Mouse (Mus musculus) liver, embryonic 14.5 days (tissue): ENCODE results near the gene Il18bp. TPM values are rescaled to one million over a fixed set of nuclear protein-coding genes. Genes with fewer than 3 reads are reported as not detected.
A peak's percentile ranks its signal among the peaks of the same experiment; 100 is the strongest.

Experiments
- ATAC-seq: fragments of 200-750 bp; cut with Nextera tagmentation; 2 replicates; pipeline ENCODE4 v1.8.0; 2017; ENCODE audit warnings: moderate number of reproducible peaks, mild to moderate bottlenecking, moderate library complexity; ENCODE audit not compliant: insufficient read depth
- DNase-seq, 3 experiments: peaks; one replicate each; pipeline ENCODE4 v3.0.0-alpha.2; 2012 to 2013; ENCODE audit warnings: low read depth in 3 of 3, low spot score in 3 of 3
- H3K27ac ChIP-seq: fragments of 300-500 bp; sonication (generic); 2 replicates; pipeline ENCODE4 v1.5.1; 2014; ENCODE audit warnings: moderate library complexity, mild to moderate bottlenecking, control low read depth, inconsistent platforms
- H3K27me3 ChIP-seq: fragments of 300-500 bp; sonication (generic); 2 replicates; pipeline ENCODE4 v1.6.1; 2014; ENCODE audit warnings: mild to moderate bottlenecking, low read length, moderate library complexity; ENCODE audit not compliant: control insufficient read depth, insufficient read depth
- H3K36me3 ChIP-seq: fragments of 300-500 bp; sonication (generic); replicated peaks from 2 replicates; pipeline ENCODE4 v1.6.1; 2014; ENCODE audit warnings: low read depth; ENCODE audit not compliant: control insufficient read depth, insufficient read depth
- H3K4me1 ChIP-seq, 2 experiments: fragments of 200-500 bp in 1 of 2; fragments of 300-500 bp in 1 of 2; sonication (generic) in 1 of 2; replicated peaks; 2 replicates each; pipeline ENCODE4 v1.6.1; 2012 to 2014; ENCODE audit warnings: antibody characterized with exemption in 1 of 2, inconsistent platforms in 1 of 2, low read length in 1 of 2; ENCODE audit not compliant: control insufficient read depth in 2 of 2, insufficient read depth in 2 of 2
- H3K4me2 ChIP-seq: fragments of 300-500 bp; sonication (generic); 2 replicates; pipeline ENCODE4 v1.6.1; 2014; ENCODE audit warnings: low read depth, mild to moderate bottlenecking, control low read depth, moderate library complexity
- H3K4me3 ChIP-seq, 2 experiments: fragments of 200-500 bp in 1 of 2; fragments of 300-500 bp in 1 of 2; sonication (generic) in 1 of 2; 2 replicates each; pipeline ENCODE4 v1.5.1; 2012 to 2014; ENCODE audit warnings: low read depth in 2 of 2, low read length in 2 of 2, mild to moderate bottlenecking in 2 of 2, control low read depth in 1 of 2, inconsistent platforms in 1 of 2, moderate library complexity in 1 of 2; ENCODE audit not compliant: insufficient read depth in 1 of 2
- H3K9ac ChIP-seq: fragments of 300-500 bp; sonication (generic); replicated peaks from 2 replicates; pipeline ENCODE4 v1.6.1; 2014; ENCODE audit warnings: mild to moderate bottlenecking, control low read depth, moderate library complexity
- H3K9me3 ChIP-seq: fragments of 300-500 bp; sonication (generic); 2 replicates; pipeline ENCODE4 v1.6.1; 2016; ENCODE audit warnings: low read length, mixed read lengths; ENCODE audit not compliant: control insufficient read depth
- CTCF ChIP-seq: IDR thresholded peaks from 2 replicates; pipeline ENCODE4 v1.5.1; 2016; ENCODE audit warnings: antibody characterized with exemption, low read depth, control low read depth
- EP300 ChIP-seq: IDR thresholded peaks from 2 replicates; pipeline ENCODE4 v1.6.1; 2016; ENCODE audit warnings: antibody characterized with exemption, low read depth
- WGBS: fragments of 180-500 bp; shearing (Covaris S2); extraction: QIAGEN DNeasy Blood & Tissue Kit; methylation state at CpG from one replicate; pipeline ENCODE4 v1.1.7; 2014; ENCODE audit not compliant: insufficient replicate concordance; 5-methylcytosine and 5-hydroxymethylcytosine counted together
- polyA plus RNA-seq, 2 experiments: library from polyadenylated mRNA; depleted of rRNA in 1 of 2; stranded (reverse) in 1 of 2; unstranded in 1 of 2; fragments of >200 nt; fragmentation: Nextera tagmentation in 1 of 2; extraction: Ambion mirVana in 1 of 2; gene quantifications; 2 replicates each; pipeline versions ENCODE4 v1.2.1 to v1.2.3; 2012 to 2014

Gene Il18bp
- polyA plus RNA-seq, 2 experiments = 12.7 to 15.0 TPM

GRCm38 (mm10) chr7:102006520-102006919 lies 12.0 kb downstream of the Il18bp start:
- WGBS = 24% methylated on average over 1 of the region's 1 CpGs
- DNase-seq (peak; percentile 63 to 77 (median 70)), ATAC-seq (peak; percentile 89)
- Histone ChIP-seq H3K4me2 (peak overlapping the region; percentile 42), H3K27ac (peak overlapping the region; percentile 65), H3K4me3 (no peak overlapping the region), H3K9ac (0 out of 2 replicates have a peak overlapping the region, but pooled peaks have one; percentile 6), H3K9me3 (no peaks in the 10 kb centered on the region), H3K36me3 (peaks cover 77% of the 10 kb centered on the region), H3K27me3 (no peaks in the 10 kb centered on the region), H3K4me1 (peaks cover 33 to 34% of the 10 kb centered on the region in 2 experiments)
- TF ChIP-seq CTCF (no peak), EP300 (peak; percentile 97)

- ATAC-seq = no peak
- Histone ChIP-seq H3K9ac (no peak overlapping the region), H3K27ac (no peak overlapping the region), H3K9me3 (no peaks in the 10 kb centered on the region), H3K4me2 (no peak overlapping the region), H3K27me3 (no peaks in the 10 kb centered on the region), H3K36me3 (peaks cover 84% of the 10 kb centered on the region), H3K4me1 (peaks cover 18 to 22% of the 10 kb centered on the region in 2 experiments), H3K4me3 (no peak overlapping the region)
- no peak for DNase-seq
- 92% methylated on average over 26 of the region's 26 CpGs for WGBS
- TF ChIP-seq CTCF = no peak
These were observed 17.4 kb downstream of the Il18bp start for GRCm38 (mm10) chr7:102000921-102001630.

GRCm38 (mm10) chr7:102000296-102000695 lies 18.2 kb downstream of the Il18bp start:
- no peak overlapping the region for H3K9ac ChIP-seq
- ATAC-seq (no peak), DNase-seq (no peak)
- H3K36me3 ChIP-seq = peaks cover 84% of the 10 kb centered on the region
- H3K4me3 ChIP-seq = no peak overlapping the region
- H3K4me2 ChIP-seq = no peak overlapping the region
- 91% methylated on average over 8 of the region's 8 CpGs for WGBS
- no peaks in the 10 kb centered on the region for H3K27me3 ChIP-seq
- H3K9me3 ChIP-seq = no peaks in the 10 kb centered on the region
- no peak overlapping the region for H3K27ac ChIP-seq
- no peak for TF ChIP-seq EP300
- TF ChIP-seq CTCF = no peak
- peaks cover 10 to 14% of the 10 kb centered on the region in 2 experiments for H3K4me1 ChIP-seq

GRCm38 (mm10) chr7:101999461-102000151 lies 18.9 kb downstream of the Il18bp start:
- Histone ChIP-seq H3K9ac (no peak overlapping the region), H3K4me3 (no peak overlapping the region)
- DNase-seq = no peak

GRCm38 (mm10) chr7:101998194-101998927 lies 20.1 kb downstream of the Il18bp start:
- Histone ChIP-seq H3K4me2 (no peak overlapping the region), H3K4me3 (no peak overlapping the region), H3K9me3 (no peaks in the 10 kb centered on the region), H3K4me1 (no peaks in the 10 kb centered on the region), H3K27me3 (no peaks in the 10 kb centered on the region), H3K36me3 (peaks cover 95% of the 10 kb centered on the region), H3K9ac (no peak overlapping the region), H3K27ac (no peak overlapping the region)
- ATAC-seq (peak; percentile 55), DNase-seq (peak; percentile 29 to 40 (median 35))
- TF ChIP-seq CTCF = peak; percentile 97
- no peak for TF ChIP-seq EP300
- WGBS = 68% methylated on average over 14 of the region's 14 CpGs

More at GRCm38 (mm10) chr7:101999461-102000151, 18.9 kb downstream of the Il18bp start:
- H3K4me1 ChIP-seq = peaks cover 7% of the 10 kb centered on the region in 2 experiments; a peak in 3 of 4 replicates
- H3K27ac ChIP-seq = no peak overlapping the region
- no peaks in the 10 kb centered on the region for H3K9me3 ChIP-seq
- 94% methylated on average over 15 of the region's 15 CpGs for WGBS
- ATAC-seq = no peak
- no peak overlapping the region for H3K4me2 ChIP-seq
- H3K36me3 ChIP-seq = peaks cover 83% of the 10 kb centered on the region
- no peak for TF ChIP-seq EP300
- peak; percentile 36; the same call in 1 of the 2 replicates for TF ChIP-seq CTCF
- no peaks in the 10 kb centered on the region for H3K27me3 ChIP-seq
